Mouse (Mus musculus) hindbrain, embryonic 10.5 days (tissue): ENCODE data around the gene Car5b. TPM values are rescaled to one million over a fixed set of nuclear protein-coding genes. Genes with fewer than 3 reads are reported as not detected.

Experiments used
- DNase-seq: peaks from one replicate; pipeline ENCODE4 v3.0.0-alpha.2; 2017; ENCODE audit warnings: low spot score
- H3K27ac ChIP-seq: fragments of 300-500 bp; sonication (generic); 2 replicates; pipeline ENCODE4 v1.5.1; 2016; ENCODE audit warnings: mild to moderate bottlenecking, moderate library complexity
- H3K27me3 ChIP-seq: fragments of 300-500 bp; sonication (generic); 2 replicates; pipeline ENCODE4 v1.6.1; 2016; ENCODE audit warnings: mild to moderate bottlenecking; ENCODE audit not compliant: poor library complexity, insufficient read depth, severe bottlenecking
- H3K36me3 ChIP-seq: fragments of 300-500 bp; sonication (generic); 2 replicates; pipeline ENCODE4 v1.6.1; 2016; ENCODE audit warnings: mild to moderate bottlenecking, moderate library complexity
- H3K4me1 ChIP-seq: fragments of 300-500 bp; sonication (generic); replicated peaks from 2 replicates; pipeline ENCODE4 v1.6.1; 2016; ENCODE audit warnings: mild to moderate bottlenecking
- H3K4me3 ChIP-seq: fragments of 300-500 bp; sonication (generic); 2 replicates; pipeline ENCODE4 v1.5.1; 2016; ENCODE audit warnings: mild to moderate bottlenecking, moderate library complexity
- H3K9me3 ChIP-seq: fragments of 300-500 bp; sonication (generic); 2 replicates; pipeline ENCODE4 v1.6.1; 2016; ENCODE audit warnings: mild to moderate bottlenecking, moderate library complexity
- WGBS: fragments of 180-500 bp; shearing (Covaris S2); methylation state at CpG from one replicate; pipeline ENCODE4 v1.1.7; 2016; 5-methylcytosine and 5-hydroxymethylcytosine counted together
- polyA plus RNA-seq: library from polyadenylated mRNA; unstranded; fragments of >200 nt; fragmentation: Nextera tagmentation; extraction: Ambion mirVana; gene quantifications from 2 replicates; pipeline ENCODE4 v1.2.1, GENCODE M21; 2016

The Car5b gene
- 0.33 and 0.40 TPM in 2 replicates for polyA plus RNA-seq

DNA sequence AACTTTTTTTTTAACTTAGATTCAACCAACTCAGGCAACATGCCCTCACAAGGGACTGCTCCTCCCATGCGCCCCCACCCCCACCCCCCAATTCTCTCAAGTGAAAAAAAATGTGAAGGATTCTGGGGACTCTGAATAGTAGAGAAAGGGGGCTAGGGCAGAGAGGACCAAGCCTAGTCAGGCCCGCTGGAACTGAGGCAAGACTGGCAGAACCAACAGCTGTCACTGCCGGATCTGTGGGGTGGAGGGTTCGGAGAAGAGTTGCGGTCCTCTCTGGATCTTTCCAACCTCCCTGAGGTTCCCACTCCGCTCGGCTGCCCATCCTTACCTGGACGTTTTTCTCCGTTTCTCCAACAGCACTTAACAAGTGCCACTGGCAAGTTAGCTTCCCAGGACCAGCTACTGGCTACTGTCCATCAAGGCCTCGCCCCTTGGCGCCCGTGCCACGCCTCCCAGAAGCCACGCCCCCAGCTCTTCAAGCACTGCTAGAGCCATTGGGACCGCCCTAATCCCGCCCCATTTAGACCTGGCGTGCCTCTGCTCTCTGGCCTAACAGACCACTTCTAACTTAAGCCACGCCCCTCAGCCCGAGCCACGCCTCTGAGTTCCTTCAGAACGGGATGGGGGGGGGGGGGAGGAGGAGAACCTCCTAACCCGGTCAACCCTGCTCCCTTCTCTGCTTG lies at the start of gene Car5b:
Gene Car5b (minus strand): TSS at position 391 of the 683 bp plus-strand sequence.
- DNase-seq, result peak; percentile 86
- WGBS, result 19% methylated on average over 22 of the region's 22 CpGs
- H3K27me3 ChIP-seq, result peaks cover 40% of the 10 kb centered on the region
- no peak within 1 kb of the TSS for H3K27ac ChIP-seq
- no peaks in the 10 kb centered on the region for H3K9me3 ChIP-seq
- H3K4me3 ChIP-seq, result peak within 1 kb of the TSS; percentile 45
- H3K36me3 ChIP-seq, result no peaks in the 10 kb centered on the region
- no peaks in the 10 kb centered on the region; the same call in 1 of the 2 replicates for H3K4me1 ChIP-seq

DNA sequence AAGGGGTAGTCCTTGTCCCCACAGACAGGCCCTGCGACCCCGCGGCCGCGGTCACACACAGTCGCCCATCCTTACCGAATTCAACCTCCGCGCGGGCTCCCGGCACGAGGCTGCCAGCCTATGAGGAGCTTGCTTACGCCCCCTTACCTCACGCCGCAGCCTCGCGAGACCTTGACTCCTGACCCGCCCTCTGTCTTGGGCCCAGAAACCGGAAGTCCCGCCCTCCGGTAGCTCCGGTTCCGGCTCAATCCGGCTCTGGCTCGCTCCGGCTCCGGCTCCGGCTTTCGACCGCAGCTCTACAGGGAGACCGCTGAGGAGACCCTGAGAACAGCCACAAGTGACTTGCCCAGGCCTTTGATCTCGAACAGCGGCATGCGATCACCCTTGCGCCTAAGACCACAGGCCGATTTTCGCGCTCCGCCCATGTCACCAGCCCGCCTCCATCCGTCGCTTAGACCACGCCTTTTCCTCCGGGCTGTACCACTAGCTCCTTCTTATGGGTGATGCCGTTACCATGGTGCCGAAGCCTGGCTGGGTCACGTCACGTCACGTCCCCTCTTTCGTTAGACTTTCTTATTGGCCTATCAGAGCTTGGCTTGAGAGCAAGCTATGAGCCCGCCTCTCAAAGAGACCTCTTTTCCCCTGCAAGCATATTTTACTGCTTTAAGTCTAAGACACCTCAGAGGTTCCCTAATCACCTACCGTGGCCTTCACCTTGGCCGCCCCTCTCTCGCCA lies 48.4 kb upstream of the Car5b start, which contains the start of gene Siah1b:
Gene Siah1b (minus strand): TSS at position 454 of the 736 bp plus-strand sequence.
- H3K36me3 ChIP-seq, result peaks cover 32% of the 10 kb centered on the region
- no peaks in the 10 kb centered on the region for H3K9me3 ChIP-seq
- peak within 1 kb of the TSS; percentile 96 for H3K27ac ChIP-seq
- WGBS, result 29% methylated on average over 54 of the region's 54 CpGs
- DNase-seq, result peak; percentile 89
- H3K4me1 ChIP-seq, result peaks cover 6% of the 10 kb centered on the region; the same call in 1 of the 2 replicates
- H3K27me3 ChIP-seq, result peaks cover 18% of the 10 kb centered on the region
- H3K4me3 ChIP-seq, result peak within 1 kb of the TSS; percentile 62

GRCm38 (mm10) chrX:164068968-164069367 lies 41.2 kb upstream of the Car5b start:
- H3K36me3 ChIP-seq, result peaks cover 33% of the 10 kb centered on the region

DNA sequence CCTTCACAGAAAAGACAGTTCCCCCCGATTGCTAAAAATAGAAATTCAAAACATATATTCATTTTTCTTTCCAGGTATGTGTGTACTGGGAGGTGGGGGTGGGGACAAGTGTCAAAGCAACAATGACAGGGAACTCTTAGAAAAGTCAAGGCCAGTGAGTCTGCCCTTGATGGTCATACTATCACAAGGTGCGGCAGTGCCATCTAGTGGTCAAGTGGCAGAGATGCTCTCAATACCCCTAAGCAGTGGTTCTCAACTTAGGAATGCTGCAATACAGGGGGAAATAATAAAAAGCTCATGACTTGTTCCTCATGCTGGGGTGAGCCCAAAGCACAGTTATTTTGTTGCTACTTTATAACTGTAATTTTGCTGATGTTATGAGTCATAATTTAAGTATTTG lies 38.4 kb upstream of the Car5b start:
- H3K36me3 ChIP-seq, result peaks cover 6% of the 10 kb centered on the region
- no peaks in the 10 kb centered on the region for H3K9me3 ChIP-seq
- DNase-seq, result peak; percentile 46
- no peak overlapping the region for H3K27ac ChIP-seq
- no peak overlapping the region for H3K4me3 ChIP-seq
- H3K4me1 ChIP-seq, result no peaks in the 10 kb centered on the region
- H3K27me3 ChIP-seq, result peaks cover 21% of the 10 kb centered on the region
- WGBS, result 16% methylated on average over 2 of the region's 2 CpGs

More at GRCm38 (mm10) chrX:164068968-164069367, 41.2 kb upstream of the Car5b start:
- Histone ChIP-seq H3K4me3 (no peak overlapping the region), H3K4me1 (no peaks in the 10 kb centered on the region), H3K27me3 (peaks cover 6% of the 10 kb centered on the region; the same call in 1 of the 2 replicates), H3K9me3 (no peaks in the 10 kb centered on the region), H3K27ac (no peak overlapping the region)
- DNase-seq, result no peak
- WGBS, result 85% methylated on average over 4 of the region's 4 CpGs

- H3K9me3 ChIP-seq, result no peaks in the 10 kb centered on the region
- WGBS, result 67% methylated on average over 4 of the region's 4 CpGs
- H3K4me1 ChIP-seq, result peaks cover 6% of the 10 kb centered on the region; the same call in 1 of the 2 replicates
- no peak overlapping the region for H3K27ac ChIP-seq
- H3K27me3 ChIP-seq, result peaks cover 48% of the 10 kb centered on the region
- H3K4me3 ChIP-seq, result no peak overlapping the region
- no peak for DNase-seq
- no peaks in the 10 kb centered on the region for H3K36me3 ChIP-seq
Measured at GRCm38 (mm10) chrX:164059070-164059469, 31.3 kb upstream of the Car5b start.

DNA sequence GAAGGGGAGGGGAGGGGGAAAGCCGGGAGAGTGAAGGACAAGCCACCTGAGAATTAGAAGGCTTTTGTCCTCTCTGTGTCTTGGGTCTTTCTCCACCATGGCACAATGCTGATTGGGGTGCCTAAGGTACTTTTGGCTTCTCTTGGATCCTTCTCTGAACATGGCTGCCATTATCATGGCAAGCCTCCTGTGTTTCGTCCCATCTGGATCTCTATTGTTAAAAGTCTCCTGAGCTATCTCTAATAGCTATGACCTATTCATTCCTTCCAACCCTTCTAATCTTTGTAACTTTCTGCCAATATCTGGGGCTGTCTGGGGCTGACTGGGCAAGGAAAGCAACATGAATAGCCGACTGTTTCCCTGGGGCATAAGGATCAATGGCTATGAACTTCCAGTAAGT lies 30.7 kb upstream of the Car5b start:
- peaks cover 6% of the 10 kb centered on the region; the same call in 1 of the 2 replicates for H3K4me1 ChIP-seq
- no peak for DNase-seq
- WGBS, result 81% methylated on average over 3 of the region's 3 CpGs

GRCm38 (mm10) chrX:164055726-164056125 lies 27.9 kb upstream of the Car5b start:
- Histone ChIP-seq H3K4me3 (no peak overlapping the region), H3K4me1 (peaks cover 6% of the 10 kb centered on the region; the same call in 1 of the 2 replicates), H3K27ac (no peak overlapping the region), H3K9me3 (no peaks in the 10 kb centered on the region), H3K36me3 (no peaks in the 10 kb centered on the region), H3K27me3 (peaks cover 25% of the 10 kb centered on the region)
- 89% methylated on average over 4 of the region's 4 CpGs for WGBS
- DNase-seq, result no peak

More for the DNA sequence above, 30.7 kb upstream of the Car5b start:
- Histone ChIP-seq H3K27me3 (peaks cover 46% of the 10 kb centered on the region), H3K4me3 (no peak overlapping the region), H3K36me3 (no peaks in the 10 kb centered on the region), H3K9me3 (no peaks in the 10 kb centered on the region), H3K27ac (no peak overlapping the region)

DNA sequence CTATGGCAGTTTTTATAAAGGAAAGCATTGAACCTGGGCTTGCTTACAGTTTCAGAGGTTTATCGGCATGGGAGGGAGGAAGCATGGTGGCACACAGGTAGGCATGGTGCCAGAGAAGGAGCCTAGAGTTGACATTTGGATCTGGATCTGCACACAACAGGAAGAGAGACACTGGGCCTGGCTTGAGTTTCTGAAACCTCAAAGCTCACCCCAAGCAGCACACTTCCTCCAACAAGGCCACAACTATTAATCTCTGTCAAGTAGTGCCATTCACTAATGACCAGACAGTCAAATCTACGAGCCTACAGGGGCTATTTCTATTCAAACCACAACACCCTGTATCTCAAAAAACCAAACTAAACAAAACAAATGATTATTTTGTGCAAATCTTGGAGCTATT lies 18.9 kb upstream of the Car5b start:
- peaks cover 16% of the 10 kb centered on the region for H3K27me3 ChIP-seq
- no peaks in the 10 kb centered on the region for H3K36me3 ChIP-seq
- no peak overlapping the region for H3K4me3 ChIP-seq
- no peak for DNase-seq
- H3K9me3 ChIP-seq, result no peaks in the 10 kb centered on the region
- H3K4me1 ChIP-seq, result no peaks in the 10 kb centered on the region
- no peak overlapping the region for H3K27ac ChIP-seq
- WGBS, result 75% methylated on average over 2 of the region's 2 CpGs

- 70% methylated on average over 13 of the region's 13 CpGs for WGBS
- no peak for DNase-seq
- Histone ChIP-seq H3K27me3 (peaks cover 42% of the 10 kb centered on the region), H3K4me1 (no peaks in the 10 kb centered on the region), H3K27ac (no peak overlapping the region), H3K36me3 (no peaks in the 10 kb centered on the region), H3K9me3 (no peaks in the 10 kb centered on the region), H3K4me3 (no peak overlapping the region)
Measured at GRCm38 (mm10) chrX:164042069-164042468, 14.3 kb upstream of the Car5b start.

DNA sequence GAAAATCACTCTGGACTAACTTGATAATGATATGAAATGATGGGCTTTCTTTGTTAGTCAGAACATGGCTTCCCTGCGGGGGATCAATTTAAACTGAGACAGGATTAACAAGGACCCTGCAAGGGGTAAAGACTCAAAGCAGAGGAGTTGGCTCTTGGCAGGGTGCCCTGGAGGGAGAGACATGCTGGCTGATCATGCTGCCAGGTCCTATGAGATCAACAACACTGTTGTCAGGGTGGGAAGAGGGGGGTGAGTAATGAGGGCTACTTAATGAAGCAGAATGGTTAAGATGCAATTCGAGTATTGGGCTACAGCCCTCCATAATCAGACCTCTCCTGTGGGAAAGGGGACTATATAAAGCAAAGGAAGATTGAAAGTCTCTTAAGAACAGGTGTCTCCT lies 11.1 kb upstream of the Car5b start:
- 40% methylated on average over 2 of the region's 2 CpGs for WGBS
- DNase-seq, result no peak
- no peaks in the 10 kb centered on the region for H3K9me3 ChIP-seq
- peaks cover 47% of the 10 kb centered on the region for H3K27me3 ChIP-seq
- H3K4me3 ChIP-seq, result no peak overlapping the region
- H3K27ac ChIP-seq, result no peak overlapping the region
- no peaks in the 10 kb centered on the region for H3K4me1 ChIP-seq
- no peaks in the 10 kb centered on the region for H3K36me3 ChIP-seq

DNA sequence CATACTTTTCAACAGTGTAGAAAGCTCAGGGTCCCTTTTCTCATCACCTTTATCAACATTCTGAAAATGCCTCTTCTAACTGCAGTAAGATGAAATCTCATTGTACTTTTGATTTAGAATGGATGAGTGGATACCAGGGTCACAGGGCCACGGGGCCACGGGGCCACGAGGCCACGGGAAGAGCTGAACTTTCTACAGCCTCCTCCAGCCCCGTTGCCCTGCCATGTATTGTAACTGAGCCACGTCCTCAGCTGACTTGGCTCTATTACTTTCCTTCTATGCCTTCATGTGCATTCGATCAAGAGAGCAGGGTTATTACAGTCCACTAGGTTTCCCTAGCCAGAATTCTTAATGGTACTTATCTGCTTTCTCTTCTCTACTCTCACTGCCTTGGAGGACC lies 8.1 kb upstream of the Car5b start:
- H3K9me3 ChIP-seq, result no peaks in the 10 kb centered on the region
- H3K4me1 ChIP-seq, result no peaks in the 10 kb centered on the region
- no peaks in the 10 kb centered on the region for H3K36me3 ChIP-seq
- peaks cover 35% of the 10 kb centered on the region for H3K27me3 ChIP-seq
- H3K4me3 ChIP-seq, result no peak overlapping the region
- DNase-seq, result no peak
- H3K27ac ChIP-seq, result no peak overlapping the region
- 90% methylated on average over 7 of the region's 7 CpGs for WGBS

- Histone ChIP-seq H3K4me3 (no peak overlapping the region), H3K4me1 (no peaks in the 10 kb centered on the region), H3K36me3 (no peaks in the 10 kb centered on the region), H3K9me3 (no peaks in the 10 kb centered on the region), H3K27ac (no peak overlapping the region), H3K27me3 (peaks cover 38% of the 10 kb centered on the region)
- DNase-seq, result no peak
- WGBS, result 92% methylated on average over 2 of the region's 2 CpGs
Measured at GRCm38 (mm10) chrX:164035401-164035800, 7.6 kb upstream of the Car5b start.

GRCm38 (mm10) chrX:164032526-164032925 lies 4.7 kb upstream of the Car5b start:
- no peak for DNase-seq
- H3K4me1 ChIP-seq, result no peaks in the 10 kb centered on the region; the same call in 1 of the 2 replicates
- no peaks in the 10 kb centered on the region for H3K9me3 ChIP-seq
- H3K36me3 ChIP-seq, result no peaks in the 10 kb centered on the region
- 87% methylated on average over 7 of the region's 7 CpGs for WGBS
- H3K27me3 ChIP-seq, result peaks cover 32% of the 10 kb centered on the region
- H3K4me3 ChIP-seq, result no peak overlapping the region
- H3K27ac ChIP-seq, result no peak overlapping the region
